Mouse (Mus musculus): ENCODE measurements at regions not wholly inside any gene's neighbourhood (a gene's known extent, or its start where the extent isn't known, plus 50 kb on each side); places are given as distances from the start of the nearest gene placed in this dataset.
A peak's percentile ranks its signal among the peaks of the same experiment; 100 is the strongest.

DNA sequence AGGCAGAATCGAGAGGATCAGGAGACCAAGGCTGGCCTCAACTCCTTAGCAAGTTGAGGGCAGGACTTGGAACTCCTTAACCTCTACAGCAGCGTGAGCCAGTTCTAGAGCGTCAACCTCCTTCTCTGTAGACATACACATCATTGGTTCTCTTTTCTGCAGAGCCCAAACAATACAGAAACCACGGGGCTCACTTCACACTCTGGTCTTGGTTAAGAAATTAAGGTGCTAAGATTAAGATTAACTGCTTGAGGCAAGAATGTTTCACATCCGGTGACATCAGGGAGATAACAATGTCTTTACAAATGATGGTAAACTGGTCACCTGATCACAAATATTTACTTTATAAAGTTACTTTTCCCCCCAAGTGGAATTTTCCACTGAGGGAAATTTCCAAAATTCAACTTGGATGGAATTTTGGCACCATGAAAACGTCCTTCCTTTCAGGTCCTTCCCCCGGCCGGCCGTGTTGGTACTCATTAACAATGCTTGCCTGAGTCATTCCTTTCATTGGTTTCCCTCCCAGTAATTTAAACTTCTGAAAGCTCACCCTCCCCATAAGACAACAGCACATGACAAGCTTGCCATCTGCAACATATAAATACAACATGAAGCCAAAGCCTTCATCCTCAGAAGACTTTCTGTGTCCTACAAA lies 77.3 kb upstream of the Kdm7a start:
- no peak for DNase-seq

DNA sequence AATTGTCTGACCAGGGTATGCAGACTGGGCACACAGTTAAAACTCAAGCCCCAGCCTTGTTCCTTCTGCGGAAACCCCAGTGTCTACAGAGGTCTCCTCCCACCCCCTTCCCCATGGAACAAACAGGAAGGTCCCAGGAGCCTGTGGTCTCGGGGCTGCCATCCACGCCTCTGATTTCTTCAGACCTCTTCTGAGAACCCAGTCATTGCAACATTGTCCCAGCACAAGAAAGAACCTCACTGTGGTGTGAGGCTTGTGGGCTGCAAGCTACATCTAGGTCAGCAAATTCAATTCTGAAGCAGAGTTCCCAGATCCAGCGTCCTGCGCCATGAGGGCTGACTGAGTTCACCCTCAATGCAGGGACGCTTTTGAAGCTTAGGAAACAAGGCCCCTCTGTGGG lies 71.7 kb upstream of the Kdm7a start:
- no peak for DNase-seq

DNA sequence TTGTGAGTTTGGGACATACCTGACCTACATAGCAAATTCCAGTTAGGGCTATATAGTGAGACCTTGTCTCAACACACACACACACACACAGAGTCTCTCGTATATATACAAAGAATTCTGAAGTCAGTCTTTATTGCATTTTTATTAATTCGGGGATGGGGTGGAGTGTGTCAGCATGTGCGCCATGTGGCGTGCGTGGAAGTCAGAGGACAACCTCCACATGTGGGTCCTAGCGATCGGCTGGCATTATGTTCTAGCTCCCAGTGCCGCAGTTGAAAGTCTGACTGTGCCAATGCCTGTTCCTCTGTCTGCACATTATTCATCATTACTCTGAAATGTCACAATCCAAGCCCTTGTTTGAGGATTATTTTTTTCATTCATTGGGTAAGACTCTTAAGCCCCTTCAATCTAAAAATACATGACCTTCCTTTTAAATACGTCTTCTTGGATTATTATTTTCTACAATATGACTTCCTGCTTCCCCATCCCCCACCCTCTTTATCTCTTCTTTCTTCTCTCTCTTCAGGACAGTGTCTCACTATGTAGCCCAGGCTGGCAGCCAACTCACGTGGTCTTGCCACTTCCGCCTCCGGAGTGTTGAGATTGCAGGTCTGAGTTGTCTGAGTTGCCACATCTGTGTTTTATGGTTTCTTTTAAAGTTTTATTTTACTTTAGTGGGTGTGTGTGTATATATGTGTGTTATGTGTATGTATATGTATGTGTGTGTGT lies 68.3 kb upstream of the Kdm7a start:
- no peak for DNase-seq

DNA sequence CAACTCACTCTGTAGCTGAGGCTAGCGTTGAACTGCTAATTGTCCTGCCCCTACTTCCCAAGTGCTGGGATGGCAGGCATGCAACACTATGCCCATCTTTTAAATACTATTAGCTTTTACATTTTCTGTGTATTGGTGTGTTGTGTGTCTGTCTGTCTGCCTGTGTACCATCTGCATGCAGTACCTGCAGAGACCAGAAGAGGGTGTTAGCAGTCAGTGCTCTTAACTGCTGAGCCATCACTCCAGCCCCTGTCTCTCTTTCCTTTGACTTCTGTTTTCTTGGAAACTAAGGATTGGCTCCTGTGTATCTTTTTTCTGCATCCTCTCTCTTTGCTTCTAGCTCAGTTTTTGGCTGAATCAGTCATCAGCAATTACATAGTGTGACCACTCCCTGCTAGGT lies 66.8 kb upstream of the Kdm7a start:
- no peak for DNase-seq

DNA sequence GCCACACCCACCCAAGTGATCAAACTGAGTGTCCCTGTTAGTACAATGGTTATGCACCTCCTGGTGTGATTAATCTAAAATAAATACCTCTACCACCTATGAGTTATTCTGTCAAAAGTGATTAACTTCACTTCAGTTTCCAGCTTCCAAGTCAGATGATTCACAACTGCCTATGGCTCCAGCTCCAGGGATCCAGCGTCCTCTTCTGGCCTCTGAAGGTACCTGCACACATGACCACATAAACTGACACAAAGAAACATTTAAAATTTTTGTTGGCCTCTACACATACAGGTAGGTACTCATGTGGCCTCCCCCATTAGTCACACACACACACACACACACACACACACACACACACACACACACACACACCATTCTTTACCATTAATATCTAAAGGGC lies 63.9 kb upstream of the Kdm7a start:
- no peak for DNase-seq

DNA sequence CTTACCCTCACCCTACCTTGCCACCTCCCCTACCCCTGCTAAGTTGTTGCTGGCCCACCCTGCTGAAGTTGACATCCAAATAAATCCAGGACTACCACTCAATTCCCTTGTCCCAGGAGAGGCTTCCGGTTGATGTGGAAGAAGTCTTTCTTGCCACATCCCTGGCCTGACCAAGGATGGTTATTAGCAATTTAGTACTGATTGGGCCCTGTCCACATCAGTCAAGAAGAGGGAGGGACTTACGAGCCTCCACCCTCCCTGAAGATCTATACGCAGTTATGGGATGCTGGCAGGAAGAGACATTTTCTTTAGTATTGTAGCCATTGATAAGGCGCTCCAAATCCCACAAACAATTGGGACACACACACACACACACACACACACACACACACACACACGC lies 63.1 kb upstream of the Kdm7a start:
- no peak for DNase-seq

DNA sequence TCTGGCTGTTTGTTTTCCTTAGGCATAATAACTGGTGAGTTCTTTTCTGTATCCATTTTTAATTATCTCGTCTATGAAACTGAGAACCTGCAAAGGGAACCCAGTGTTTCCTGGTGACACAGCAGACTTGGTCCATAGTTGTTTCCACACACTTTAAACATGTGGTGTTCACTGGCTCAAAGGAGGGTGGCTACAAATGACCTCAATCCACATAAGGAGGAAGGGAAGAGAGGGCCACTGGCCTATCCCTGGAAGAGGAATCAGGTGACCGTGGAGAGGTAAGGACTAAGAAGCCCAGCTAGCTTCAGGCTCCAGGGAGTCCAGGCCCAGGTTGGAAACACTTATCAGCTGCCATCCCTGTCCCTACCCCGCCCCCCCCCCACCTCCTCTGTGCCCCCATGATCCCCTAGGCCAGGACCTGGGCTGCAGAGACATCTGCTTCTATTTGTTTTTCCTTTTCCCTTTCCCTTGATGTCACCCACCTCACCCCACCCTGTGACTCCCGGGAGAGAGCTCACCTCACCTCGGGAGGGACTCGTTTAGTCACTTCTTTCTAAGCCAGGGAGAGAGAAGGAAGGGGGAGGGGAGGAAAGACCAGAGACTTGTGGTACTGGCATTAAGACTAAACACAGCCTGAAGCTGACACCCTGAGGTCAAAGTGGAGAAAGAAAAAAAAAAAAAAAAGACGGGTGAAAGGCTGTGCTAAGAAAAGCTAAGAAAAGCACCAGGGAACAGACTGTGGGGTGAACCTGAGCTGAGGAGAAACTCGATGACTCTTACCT lies 62.2 kb upstream of the Kdm7a start:
- no peak for DNase-seq

DNA sequence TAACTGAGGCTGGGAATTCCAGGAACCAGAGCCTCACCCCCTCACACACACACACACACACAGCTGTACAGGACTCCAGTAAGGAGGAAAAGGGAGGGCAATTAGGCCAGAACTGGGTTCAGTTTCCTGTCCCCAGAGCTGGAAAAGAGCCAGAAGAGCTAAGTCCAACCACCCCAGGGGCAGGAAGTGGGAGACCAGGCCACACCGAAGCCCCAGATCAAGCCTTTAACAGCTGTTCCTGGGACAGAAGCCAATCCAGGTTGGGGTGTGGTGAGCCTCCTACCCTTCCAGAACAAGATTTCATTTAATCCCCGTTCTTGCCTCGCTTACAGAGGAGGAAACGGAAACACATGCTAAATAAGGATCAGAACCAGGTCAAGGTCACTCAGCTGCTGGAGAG lies 58.1 kb upstream of the Kdm7a start:
- no peak for DNase-seq

DNA sequence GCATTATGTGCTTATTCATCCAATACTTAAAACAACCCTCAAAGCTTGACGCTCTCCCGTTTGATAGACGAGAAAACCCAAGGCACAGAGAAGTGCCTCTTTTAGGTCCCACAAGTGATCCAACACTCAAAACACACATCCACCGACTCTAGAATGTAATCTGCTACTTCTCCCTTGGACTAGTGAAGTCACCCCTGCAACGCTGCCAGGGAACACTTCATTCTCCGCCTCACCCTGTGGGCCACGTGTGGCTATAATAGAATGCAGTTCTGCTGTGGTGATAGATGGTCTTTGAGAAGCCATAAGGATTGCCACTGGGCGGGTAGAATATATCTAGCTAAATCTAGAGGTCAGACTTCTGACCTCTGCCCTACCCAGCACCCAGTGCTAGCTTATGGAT lies 57.0 kb upstream of the Kdm7a start:
- DNase-seq: no peak

DNA sequence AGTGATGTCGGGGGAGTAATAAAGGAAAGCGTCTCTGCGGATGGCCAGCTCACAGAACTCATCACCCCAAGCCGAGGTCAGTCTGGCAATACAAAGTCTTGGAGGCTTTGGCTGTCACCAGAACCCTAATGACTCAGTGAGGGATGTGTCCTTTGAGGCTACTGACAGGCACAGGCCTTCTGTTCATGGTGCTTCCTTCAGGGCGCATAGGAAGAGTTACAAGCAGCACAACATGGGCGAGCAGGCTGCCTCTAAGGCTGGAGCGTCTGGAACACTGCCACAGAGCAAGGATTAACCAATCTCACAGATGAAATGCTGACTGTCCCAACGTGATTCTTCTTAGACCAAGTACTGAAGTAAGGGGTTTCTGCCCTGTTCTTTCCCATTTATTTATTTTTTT lies 55.4 kb upstream of the Kdm7a start:
- DNase-seq: no peak

DNA sequence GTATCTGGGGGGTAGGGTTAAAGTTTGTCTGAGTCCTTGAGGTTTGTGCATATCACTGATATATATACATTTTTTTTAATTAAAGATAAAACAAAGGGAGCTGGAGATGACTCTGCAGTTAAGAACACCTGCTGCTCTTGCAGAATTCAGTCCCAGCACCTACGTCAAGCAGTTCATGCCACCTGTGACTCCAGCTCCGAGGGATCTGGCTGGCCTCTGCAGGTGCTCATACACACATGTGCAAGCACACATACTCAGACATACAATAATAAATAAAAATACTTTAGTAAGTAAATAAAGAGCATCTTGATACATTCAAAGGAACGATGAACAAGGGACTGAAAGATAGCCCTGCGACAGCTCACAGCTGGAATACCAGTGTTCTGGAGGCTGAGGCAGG lies 53.9 kb upstream of the Kdm7a start:
- no peak for DNase-seq

DNA sequence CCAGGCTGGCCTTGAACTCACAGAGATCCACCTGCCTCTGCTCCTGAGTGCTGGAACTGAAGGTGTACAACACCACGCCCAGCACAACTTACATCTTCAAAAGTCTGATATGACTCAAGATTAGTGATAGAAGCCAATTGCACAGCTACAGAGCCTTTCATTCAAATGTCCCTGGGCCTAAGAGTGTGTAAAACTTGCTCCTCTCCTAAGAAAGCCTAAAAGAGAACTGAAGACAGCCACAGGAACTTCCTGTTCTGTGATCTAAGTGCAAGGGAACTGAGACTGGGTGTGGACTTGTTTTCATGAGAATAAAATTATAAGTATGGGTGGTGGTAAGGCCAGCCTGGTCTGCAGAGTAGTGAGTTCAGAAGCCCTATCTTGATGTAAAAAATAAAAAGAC lies 52.5 kb upstream of the Kdm7a start:
- DNase-seq: no peak

DNA sequence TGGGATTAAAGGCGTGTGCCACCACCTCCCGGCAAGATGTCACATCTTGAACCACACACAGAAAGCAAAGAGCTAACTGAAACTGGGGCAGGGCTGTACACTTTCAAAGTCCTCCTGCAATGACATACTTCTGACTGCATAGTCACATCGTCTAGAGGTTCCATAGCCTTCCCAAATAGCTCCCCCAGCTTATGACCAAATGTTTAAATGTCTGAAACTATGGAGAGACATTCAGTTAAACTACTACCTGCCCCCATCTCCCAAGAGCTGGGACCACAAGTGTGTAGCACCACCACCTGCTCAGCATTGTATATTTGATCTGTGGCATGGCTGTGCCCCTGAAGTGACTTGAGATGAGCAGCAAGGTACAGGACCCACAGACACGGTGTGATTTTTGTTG lies 52.1 kb upstream of the Kdm7a start:
- no peak for DNase-seq

DNA sequence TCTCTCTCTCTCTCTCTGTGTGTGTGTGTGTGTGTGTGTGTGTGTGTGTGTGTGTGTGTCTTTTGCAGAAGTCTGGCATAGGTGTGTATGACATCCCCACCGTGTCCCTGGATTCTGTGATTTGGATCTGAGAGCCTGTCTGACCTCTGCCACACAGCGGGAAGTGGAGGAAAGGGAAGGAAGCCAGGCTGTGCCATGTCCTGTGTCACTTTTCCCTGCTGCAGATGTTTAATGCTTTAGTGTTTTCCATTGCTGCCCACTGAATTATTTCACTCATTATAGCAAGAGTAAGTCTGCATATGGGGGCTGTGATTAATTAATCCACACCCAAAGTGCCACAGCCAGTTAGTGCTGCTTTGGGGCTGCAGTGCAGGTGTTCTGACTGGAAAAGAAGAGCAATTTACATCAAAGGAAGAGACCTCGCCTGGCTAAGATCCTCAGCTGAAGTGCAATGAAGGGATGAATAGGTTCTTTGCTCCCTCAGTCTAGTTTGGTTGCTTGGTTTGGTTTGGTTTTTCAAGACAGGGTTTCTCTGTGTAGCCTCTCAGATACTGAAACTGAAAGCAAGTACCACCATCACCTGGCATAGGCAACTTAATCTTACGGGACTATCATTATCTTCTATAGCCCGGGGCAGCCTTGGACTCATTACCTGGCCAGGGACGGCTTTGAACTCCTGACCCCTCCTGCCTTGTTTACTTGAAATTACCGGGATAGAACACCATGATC lies 51.2 kb upstream of the Kdm7a start:
- no peak for DNase-seq

DNA sequence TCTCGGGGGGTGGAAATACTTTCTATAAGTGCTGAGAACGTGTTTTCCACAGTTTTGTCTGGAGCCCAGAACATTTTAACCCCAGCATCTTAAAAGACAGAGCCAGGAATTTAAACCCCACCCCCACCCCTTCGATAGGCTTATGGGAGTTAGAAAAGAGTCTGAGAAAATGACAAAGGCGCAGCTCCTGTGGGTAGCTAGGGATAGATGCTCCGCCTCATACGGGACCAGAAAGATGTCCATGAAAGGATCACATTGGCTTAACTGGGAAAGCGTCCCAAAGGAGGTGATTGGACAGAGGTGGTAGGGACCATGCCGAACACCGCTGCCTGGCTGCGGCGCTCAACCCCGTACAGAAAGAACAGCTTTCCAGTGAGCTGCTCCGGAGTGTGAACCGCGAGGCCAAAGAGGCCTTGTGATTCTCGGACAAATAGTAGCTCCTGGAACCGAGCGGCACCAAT lies 50.6 kb upstream of the Kdm7a start:
- peak; percentile 29 to 42 for DNase-seq

DNA sequence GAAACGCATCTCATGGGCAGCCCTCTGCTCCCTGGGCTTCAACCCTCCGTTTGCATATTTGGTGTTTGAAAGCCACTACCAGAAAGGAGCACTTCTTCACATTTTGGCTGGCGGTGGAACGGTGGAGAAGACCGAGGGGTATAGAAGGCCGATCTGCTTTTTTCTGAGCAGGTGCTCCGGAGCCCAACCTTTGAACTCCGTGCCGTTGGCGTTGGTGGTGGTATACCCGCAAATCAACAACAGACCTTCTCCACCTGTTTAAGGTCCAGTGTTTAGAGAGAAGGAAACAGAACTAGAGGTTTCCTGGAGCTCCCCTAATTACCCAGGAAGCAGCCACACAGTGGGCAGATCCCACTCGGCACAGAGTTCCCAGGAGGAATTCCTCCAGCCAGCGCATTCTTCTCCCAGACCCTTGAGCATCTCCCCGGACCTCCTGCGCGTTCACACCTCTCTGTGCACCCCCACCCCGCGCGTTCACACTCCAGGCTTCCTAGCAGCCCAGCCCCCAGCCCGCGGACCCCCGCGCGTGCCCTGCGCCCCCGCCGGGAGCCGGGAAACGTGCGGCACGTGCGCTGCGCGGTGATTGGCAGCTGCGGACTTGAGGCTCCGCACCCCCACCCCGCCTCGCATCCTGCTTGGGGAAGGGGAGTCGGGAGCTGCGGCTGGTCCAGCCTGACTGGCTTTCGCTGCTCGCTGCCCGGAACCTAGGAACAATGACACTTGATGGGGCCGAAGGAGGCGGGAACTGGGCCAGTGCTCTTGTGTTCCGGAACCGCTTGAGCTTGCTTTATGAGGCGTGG lies 49.9 kb upstream of the Kdm7a start:
- DNase-seq: peak; percentile 47 to 56
